Mouse (Mus musculus) lung, postnatal 14 days (tissue): Measurements from ENCODE around the gene Gm3636.
"Not testable (repeated sequence)": the region's sequence is repeated elsewhere in the genome, so short reads cannot be mapped to it uniquely, and the experiment has no call there.

Experiments
- DNase-seq: peaks from one replicate; pipeline ENCODE4 v3.0.0; 2021

Gm3636 gene

DNA sequence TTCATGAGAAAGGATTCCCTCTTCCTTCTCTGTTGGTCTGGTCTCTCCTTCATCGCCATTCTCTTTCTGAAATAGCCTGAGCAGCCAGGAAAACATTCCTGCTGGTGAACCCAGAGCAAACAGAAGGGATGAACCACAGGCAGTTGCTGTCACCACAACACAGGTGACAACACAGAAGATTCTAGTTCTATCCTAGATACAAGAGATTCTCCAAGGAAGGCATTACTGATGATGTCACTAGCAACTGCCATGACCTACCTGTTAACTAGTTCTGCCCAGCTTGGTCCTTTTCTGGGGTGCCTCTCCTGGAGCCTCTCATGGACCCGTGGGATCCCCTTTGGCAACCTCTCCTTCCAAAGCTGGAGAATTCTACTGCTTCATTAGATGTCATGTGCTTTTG, at the start of gene Gm3636:
Gene Gm3636, minus strand, starts transcription at position 101 of the 400 bp plus-strand sequence.
- DNase-seq, result not testable (repeated sequence)

DNA sequence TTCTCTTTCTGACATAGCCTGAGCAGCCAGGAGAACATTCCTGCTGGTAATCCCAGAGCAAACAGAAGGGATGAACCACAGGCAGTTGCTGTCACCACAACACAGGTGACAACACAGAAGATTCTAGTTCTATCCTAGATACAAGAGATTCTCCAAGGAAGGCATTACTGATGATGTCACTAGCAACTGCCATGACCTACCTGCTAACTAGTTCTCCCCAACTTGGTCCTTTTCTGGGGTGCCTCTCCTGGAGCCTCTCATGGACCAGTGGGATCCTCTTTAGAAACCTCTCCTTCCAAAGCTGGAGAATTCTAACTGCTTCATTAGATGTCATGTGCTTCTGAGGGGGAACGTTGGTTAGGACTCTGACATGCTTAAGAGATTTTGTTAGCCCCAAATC, 32.2 kb upstream of the Gm3636 start, which contains the start of gene Gm8362:
Gene Gm8362, minus strand, starts transcription at position 101 of the 400 bp plus-strand sequence.
- not testable (repeated sequence) for DNase-seq

DNA sequence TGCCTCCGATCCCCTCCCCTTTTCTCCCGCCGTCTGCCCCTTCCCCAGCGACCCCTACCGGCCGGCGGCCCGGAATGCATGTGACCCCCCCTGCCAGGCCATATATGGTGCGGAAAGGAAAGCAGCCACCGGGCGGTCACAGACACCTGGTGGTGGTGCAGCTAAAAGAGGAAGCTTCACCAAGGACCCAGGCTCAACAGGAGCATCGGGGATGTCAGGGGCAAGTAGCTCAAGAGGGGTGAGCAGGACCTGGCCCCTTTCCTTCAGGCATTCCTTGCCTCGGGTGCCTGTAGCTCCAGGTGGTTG, 15.1 kb upstream of the Gm3636 start:
- not testable (repeated sequence) for DNase-seq

DNA sequence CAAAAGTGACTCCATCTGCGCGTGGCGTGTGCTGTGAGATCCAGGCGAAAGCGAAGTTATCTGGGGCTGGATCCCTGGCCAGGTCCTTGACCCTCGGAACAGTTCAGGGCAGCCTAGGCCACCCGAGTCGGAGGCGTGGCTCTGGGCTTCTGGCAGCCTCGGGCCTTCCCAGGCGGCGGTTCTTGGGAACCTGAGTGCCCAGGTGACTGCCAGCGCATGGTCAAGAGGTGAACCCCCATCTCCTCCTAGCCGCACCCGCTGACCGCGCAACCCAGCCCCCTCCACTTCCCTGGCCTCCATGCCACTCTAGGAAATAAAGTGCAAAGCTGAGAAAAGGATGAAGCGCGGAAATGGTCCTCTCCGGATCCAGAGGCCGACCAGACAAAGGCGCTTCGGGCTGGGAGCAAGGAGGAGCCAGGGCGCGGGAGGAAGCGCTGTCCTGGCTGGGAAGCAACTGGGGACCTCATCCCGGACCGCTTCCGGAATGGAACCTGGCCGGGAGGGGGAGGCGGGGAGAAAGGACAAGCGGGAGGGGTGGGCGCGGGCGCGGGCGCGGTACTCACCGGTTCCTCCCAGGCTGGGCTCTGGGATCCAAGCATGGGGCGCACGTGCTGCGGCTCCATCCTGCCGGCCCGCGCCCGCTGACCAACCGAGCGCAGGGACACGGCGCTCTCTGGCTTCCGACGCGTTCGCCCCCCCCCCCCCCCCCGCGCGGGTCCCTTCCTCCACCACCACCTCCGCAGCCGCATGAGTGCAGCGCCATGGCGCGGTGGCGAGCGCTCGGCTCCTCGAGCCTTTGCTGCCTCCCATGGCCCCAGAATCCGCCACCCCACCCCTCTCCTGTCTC, 14.5 kb upstream of the Gm3636 start:
- DNase-seq, result peak; percentile 0

DNA sequence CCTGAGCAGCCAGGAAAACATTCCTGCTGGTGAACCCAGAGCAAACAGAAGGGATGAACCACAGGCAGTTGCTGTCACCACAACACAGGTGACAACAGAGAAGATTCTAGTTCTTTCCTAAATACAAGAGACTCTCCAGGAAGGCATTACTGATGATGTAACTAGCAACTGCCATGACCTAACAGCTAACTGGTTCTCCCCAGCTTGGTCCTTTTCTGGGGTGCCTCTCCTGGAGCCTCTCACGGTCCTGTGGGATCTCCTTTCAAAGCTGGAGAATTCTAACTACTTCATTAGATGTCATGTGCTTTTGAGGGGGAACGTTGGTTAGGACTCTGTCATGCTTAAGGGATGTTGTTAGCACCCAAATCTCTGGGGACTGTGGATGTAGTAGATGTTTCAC, 22.0 kb downstream of the Gm3636 start, which contains the start of gene Gm8050:
Gene Gm8050, minus strand, starts transcription at position 101 of the 400 bp plus-strand sequence.
- not testable (repeated sequence) for DNase-seq
